In genomic region chr17:66110746-66111145, GRCm38 (mm10) we compare ENCODE assay signal across 8 mouse cellular contexts. TPM values are rescaled to one million over a fixed set of nuclear protein-coding genes. Genes with fewer than 3 reads are reported as not detected.
DNase-seq lines count a peak whose midpoint lies in the region; ATAC-seq and TF ChIP-seq lines count a peak whose summit lies in the region.

No protein-coding gene starts in this region.

- no peaks in the 10 kb centered on the region for H3K27me3 ChIP-seq in forebrain, embryonic 12.5 days
- no peaks in the 10 kb centered on the region for H3K27me3 ChIP-seq in intestine, postnatal 0 days (replicated peaks; ENCODE audit: control insufficient read depth, insufficient read depth, low read length)
- H3K27me3 ChIP-seq in midbrain, embryonic 12.5 days = no peaks in the 10 kb centered on the region

- H3K4me1 ChIP-seq in forebrain, embryonic 12.5 days = peaks cover 14% of the 10 kb centered on the region
- peaks cover 7% of the 10 kb centered on the region for H3K4me1 ChIP-seq in intestine, postnatal 0 days (replicated peaks; ENCODE audit: control insufficient read depth, insufficient read depth, low read length)
- H3K4me1 ChIP-seq in midbrain, embryonic 12.5 days = peaks cover 11% of the 10 kb centered on the region

- peak; percentile 27; the same call in 1 of the 2 replicates for ATAC-seq in forebrain, embryonic 12.5 days (ENCODE audit: low FRiP score)
- ATAC-seq in intestine, postnatal 0 days = 0 out of 2 replicates have a peak, but pooled peaks have one; percentile 29
- no peak for ATAC-seq in midbrain, embryonic 12.5 days (ENCODE audit: low FRiP score, low read depth)

- no peaks in the 10 kb centered on the region for H3K9me3 ChIP-seq in forebrain, embryonic 12.5 days
- no peaks in the 10 kb centered on the region for H3K9me3 ChIP-seq in intestine, postnatal 0 days (ENCODE audit: control insufficient read depth)
- H3K9me3 ChIP-seq in midbrain, embryonic 12.5 days = no peaks in the 10 kb centered on the region

- H3K4me2 ChIP-seq in forebrain, embryonic 12.5 days = peak overlapping the region; percentile 64
- peak overlapping the region; percentile 68 for H3K4me2 ChIP-seq in intestine, postnatal 0 days (replicated peaks; ENCODE audit: low read depth)
- H3K4me2 ChIP-seq in midbrain, embryonic 12.5 days (replicated peaks) = peak overlapping the region; percentile 65

- H3K27ac ChIP-seq in forebrain, embryonic 12.5 days = 0 out of 2 replicates have a peak overlapping the region, but pooled peaks have one; percentile 19
- peak overlapping the region; percentile 64 for H3K27ac ChIP-seq in intestine, postnatal 0 days (ENCODE audit: low read depth, low read length)
- no peak overlapping the region for H3K27ac ChIP-seq in midbrain, embryonic 12.5 days (replicated peaks)

- WGBS in forebrain, embryonic 12.5 days = 62% methylated on average over 6 of the region's 6 CpGs
- 18% methylated on average over 6 of the region's 6 CpGs for WGBS in intestine, postnatal 0 days
- WGBS in midbrain, embryonic 12.5 days = 54% methylated on average over 6 of the region's 6 CpGs

- H3K36me3 ChIP-seq in forebrain, embryonic 12.5 days (replicated peaks) = peaks cover 21% of the 10 kb centered on the region
- H3K36me3 ChIP-seq in intestine, postnatal 0 days (ENCODE audit: control insufficient read depth, insufficient read depth) = peaks cover 22% of the 10 kb centered on the region; the same call in 1 of the 2 replicates
- peaks cover 21% of the 10 kb centered on the region for H3K36me3 ChIP-seq in midbrain, embryonic 12.5 days

- peak overlapping the region; percentile 79; the same call in 1 of the 2 replicates for H3K9ac ChIP-seq in forebrain, embryonic 12.5 days
- H3K9ac ChIP-seq in intestine, postnatal 0 days (ENCODE audit: low read depth, low read length) = peak overlapping the region; percentile 74; the same call in 1 of the 2 replicates
- H3K9ac ChIP-seq in midbrain, embryonic 12.5 days (replicated peaks) = peak overlapping the region; percentile 81

- H3K4me3 ChIP-seq in forebrain, embryonic 12.5 days (replicated peaks) = peak overlapping the region; percentile 85
- peak overlapping the region; percentile 85 for H3K4me3 ChIP-seq in intestine, postnatal 0 days (ENCODE audit: low read depth, low read length)
- H3K4me3 ChIP-seq in midbrain, embryonic 12.5 days = peak overlapping the region; percentile 89

- DNase-seq in cerebellum, postnatal 14 days = peak; percentile 25 to 37
- DNase-seq in cerebellum, adult 11-12 months = no peak
- peak; percentile 67 for DNase-seq in 416B (ENCODE audit: low read depth)
- DNase-seq in right cerebral cortex, postnatal 25 days = no peak
- DNase-seq in embryo, embryonic 9.5 days (ENCODE audit: extremely low spot score) = no peak

- no peak for TF ChIP-seq CTCF in intestine, postnatal 0 days (IDR thresholded peaks at IDR 0.05; ENCODE audit: low read depth)

RNA-seq across cellular contexts. Expression of gene Washc1, which starts 0.6 kb away (rescaled TPM):
- polyA plus RNA-seq in forebrain, embryonic 12.5 days (2016; fragmentation: Nextera tagmentation; extraction: Ambion mirVana) = 34.8 and 35.2 TPM in 2 replicates
- polyA plus RNA-seq in intestine, postnatal 0 days (2015; fragmentation: Nextera tagmentation; extraction: Ambion mirVana) = 24.8 and 27.6 TPM in 2 replicates
- 34.6 and 38.8 TPM in 2 replicates for polyA plus RNA-seq in midbrain, embryonic 12.5 days (2016; fragmentation: Nextera tagmentation; extraction: Ambion mirVana)

RNA-seq across cellular contexts. Expression of gene Ndufv2, which starts 9.4 kb away (rescaled TPM):
- polyA plus RNA-seq in forebrain, embryonic 12.5 days (2016; fragmentation: Nextera tagmentation; extraction: Ambion mirVana) = 272 and 275 TPM in 2 replicates
- polyA plus RNA-seq in intestine, postnatal 0 days (2015; fragmentation: Nextera tagmentation; extraction: Ambion mirVana) = 421 and 453 TPM in 2 replicates
- polyA plus RNA-seq in midbrain, embryonic 12.5 days (2016; fragmentation: Nextera tagmentation; extraction: Ambion mirVana) = 290 and 294 TPM in 2 replicates

RNA-seq across cellular contexts. Expression of gene Ddx11, which starts 12.6 kb away (rescaled TPM):
- 25.0 and 30.2 TPM in 2 replicates for polyA plus RNA-seq in forebrain, embryonic 12.5 days (2016; fragmentation: Nextera tagmentation; extraction: Ambion mirVana)
- 1.7 and 2.1 TPM in 2 replicates for polyA plus RNA-seq in intestine, postnatal 0 days (2015; fragmentation: Nextera tagmentation; extraction: Ambion mirVana)
- polyA plus RNA-seq in midbrain, embryonic 12.5 days (2016; fragmentation: Nextera tagmentation; extraction: Ambion mirVana) = 20.0 and 21.3 TPM in 2 replicates

RNA-seq across cellular contexts. Expression of gene Ankrd12, which starts 33.9 kb away (rescaled TPM):
- 48.0 and 52.9 TPM in 2 replicates for polyA plus RNA-seq in forebrain, embryonic 12.5 days (2016; fragmentation: Nextera tagmentation; extraction: Ambion mirVana)
- polyA plus RNA-seq in intestine, postnatal 0 days (2015; fragmentation: Nextera tagmentation; extraction: Ambion mirVana) = 21.9 and 24.8 TPM in 2 replicates
- 52.4 and 67.3 TPM in 2 replicates for polyA plus RNA-seq in midbrain, embryonic 12.5 days (2016; fragmentation: Nextera tagmentation; extraction: Ambion mirVana)

Comparison
In these comparisons a context has a peak if more than half of its experiments do, and no peak if none do; other contexts are left out.
1. DNase-seq: peak in cerebellum, postnatal 14 days (2 of 2) and 416B (single experiment); none in cerebellum, adult 11-12 months (single experiment), right cerebral cortex, postnatal 25 days (single experiment) and embryo, embryonic 9.5 days (single experiment).
2. Peak in every context shown above with its lines, with median percentiles within 50 percentile points of each other: H3K4me2 ChIP-seq, H3K4me3 ChIP-seq and H3K9ac ChIP-seq.